Mouse (Mus musculus): ENCODE results near the gene Eng.

Eng gene

GRCm38 (mm10) chr2:32641810-32642209 lies 4.6 kb upstream of the Eng start:
- in situ Hi-C loops (cut with MboI, MseI) = loop anchor here in 1 of 2 experiments (10.0 kb wide), 1 partner anchor 707 kb away; no protein-coding TSS in a partner anchor

GRCm38 (mm10) chr2:32642813-32643212 lies 3.6 kb upstream of the Eng start:
- in situ Hi-C loops (cut with MboI, MseI) = loop anchor here in 1 of 2 experiments (10.0 kb wide), 1 partner anchor 708 kb away; no protein-coding TSS in a partner anchor

- in situ Hi-C loops (cut with MboI, MseI) = loop anchor here in 1 of 2 experiments (10.0 kb wide), 1 partner anchor 709 kb away; no protein-coding TSS in a partner anchor
These were observed 2.3 kb upstream of the Eng start for GRCm38 (mm10) chr2:32644083-32644482.

- in situ Hi-C loops (cut with MboI, MseI) = loop anchor here in 1 of 2 experiments (10.0 kb wide), 1 partner anchor 710 kb away; no protein-coding TSS in a partner anchor
These were observed 1.5 kb upstream of the Eng start for GRCm38 (mm10) chr2:32644799-32645475.

- in situ Hi-C loops (cut with MboI, MseI) = loop anchor here in 1 of 2 experiments (10.0 kb wide), 1 partner anchor 711 kb away; no protein-coding TSS in a partner anchor
These were observed 748 bp upstream of the Eng start for GRCm38 (mm10) chr2:32645647-32646046.

GRCm38 (mm10) chr2:32647366-32647765 lies 971 bp downstream of the Eng start:
- in situ Hi-C loops (cut with MboI, MseI) = loop anchor here in 1 of 2 experiments (10.0 kb wide), 1 partner anchor 713 kb away; no protein-coding TSS in a partner anchor

- in situ Hi-C loops (cut with MboI, MseI) = no loop called here
These were observed 7.4 kb downstream of the Eng start for GRCm38 (mm10) chr2:32653764-32654163.

GRCm38 (mm10) chr2:32654743-32655393 lies 8.5 kb downstream of the Eng start:
- in situ Hi-C loops (cut with MboI, MseI) = no loop called here

- in situ Hi-C loops (cut with MboI, MseI) = no loop called here
These were observed 9.0 kb downstream of the Eng start for GRCm38 (mm10) chr2:32655394-32655744.

GRCm38 (mm10) chr2:32655826-32656225 lies 9.4 kb downstream of the Eng start:
- in situ Hi-C loops (cut with MboI, MseI) = no loop called here

- in situ Hi-C loops (cut with MboI, MseI) = no loop called here
These were observed 12.5 kb downstream of the Eng start for GRCm38 (mm10) chr2:32658873-32659272.

GRCm38 (mm10) chr2:32661509-32662107 lies 15.2 kb downstream of the Eng start:
- in situ Hi-C loops (cut with MboI, MseI) = no loop called here

- in situ Hi-C loops (cut with MboI, MseI) = no loop called here
These were observed 15.9 kb downstream of the Eng start for GRCm38 (mm10) chr2:32662291-32662690.

GRCm38 (mm10) chr2:32665345-32665744 lies 18.9 kb downstream of the Eng start:
- in situ Hi-C loops (cut with MboI, MseI) = no loop called here

GRCm38 (mm10) chr2:32665853-32666252 lies 19.5 kb downstream of the Eng start:
- in situ Hi-C loops (cut with MboI, MseI) = no loop called here

- in situ Hi-C loops (cut with MboI, MseI) = no loop called here
These were observed 21.4 kb downstream of the Eng start for GRCm38 (mm10) chr2:32667775-32668174.

- in situ Hi-C loops (cut with MboI, MseI) = no loop called here
These were observed 21.8 kb downstream of the Eng start for GRCm38 (mm10) chr2:32668176-32668575.

- in situ Hi-C loops (cut with MboI, MseI) = no loop called here
These were observed 23.5 kb downstream of the Eng start for GRCm38 (mm10) chr2:32669876-32670275.

GRCm38 (mm10) chr2:32671147-32671546 lies 24.8 kb downstream of the Eng start:
- in situ Hi-C loops (cut with MboI, MseI) = no loop called here

- in situ Hi-C loops (cut with MboI, MseI) = no loop called here
These were observed 25.7 kb downstream of the Eng start for GRCm38 (mm10) chr2:32671907-32672595.

GRCm38 (mm10) chr2:32673176-32673917 lies 27.0 kb downstream of the Eng start:
- in situ Hi-C loops (cut with MboI, MseI) = no loop called here
